ENCODE assay signal across 8 mouse cellular contexts in genomic region chr10:91171041-91171440, GRCm38 (mm10). TPM values are rescaled to one million over a fixed set of nuclear protein-coding genes. Genes with fewer than 3 reads are reported as not detected.
DNase-seq lines count a peak whose midpoint lies in the region; ATAC-seq and TF ChIP-seq lines count a peak whose summit lies in the region.

No protein-coding gene starts in this region.

- peak; percentile 74 for ATAC-seq in hindbrain, embryonic 14.5 days (ENCODE audit: low FRiP score)
- peak; percentile 41 for ATAC-seq in lung, postnatal 0 days

- TF ChIP-seq RAD21 in CH12.LX (IDR thresholded peaks at IDR 0.05; ENCODE audit: low read depth, low read length), result no peak

- peak overlapping the region; percentile 78 for H3K4me3 ChIP-seq in kidney, adult 2 months (ENCODE audit: insufficient read depth, low read depth, low read length)
- peak overlapping the region; percentile 84 to 93 (median 93) for H3K4me3 ChIP-seq in CH12.LX (replicated peaks in 1 of 3; ENCODE audit: low read depth in 2 of 3, low read length in 2 of 3, poor library complexity in 1 of 3)
- H3K4me3 ChIP-seq in hindbrain, embryonic 14.5 days (replicated peaks; ENCODE audit: low read length), result peak overlapping the region; percentile 86
- H3K4me3 ChIP-seq in lung, postnatal 0 days (ENCODE audit: low read depth, low read length), result peak overlapping the region; percentile 98

- peaks cover 46% of the 10 kb centered on the region for H3K79me2 ChIP-seq in CH12.LX (replicated peaks; ENCODE audit: control insufficient read depth, extremely low read depth, insufficient read depth, poor library complexity, severe bottlenecking)

- dilution Hi-C loops in CH12.LX (cut with MboI; ENCODE audit: extremely low pct_ligation_motif_present, extremely low pct_unique_long_range_greater_than_20kb, low sequenced_read_pairs), result no loop called here

- no peaks in the 10 kb centered on the region for H3K9me3 ChIP-seq in CH12.LX (replicated peaks; ENCODE audit: low read length)
- no peaks in the 10 kb centered on the region for H3K9me3 ChIP-seq in hindbrain, embryonic 14.5 days (ENCODE audit: control insufficient read depth, low read length)
- no peaks in the 10 kb centered on the region for H3K9me3 ChIP-seq in lung, postnatal 0 days (ENCODE audit: low read length)

- peak overlapping the region; percentile 72 for H3K27ac ChIP-seq in kidney, adult 2 months (ENCODE audit: insufficient read depth, low read depth, low read length)
- peak overlapping the region; percentile 90 for H3K27ac ChIP-seq in CH12.LX (ENCODE audit: insufficient read depth, low read depth)
- peak overlapping the region; percentile 99 for H3K27ac ChIP-seq in hindbrain, embryonic 14.5 days
- peak overlapping the region; percentile 98 for H3K27ac ChIP-seq in lung, postnatal 0 days (ENCODE audit: low read length)

- in situ Hi-C loops in CH12.LX (cut with MboI; ENCODE audit: low pct_ligation_motif_present, low pct_unique_long_range_greater_than_20kb, low sequenced_read_pairs), result no loop called here

- H3K9ac ChIP-seq in CH12.LX (ENCODE audit: insufficient read depth, low read depth), result peak overlapping the region; percentile 96
- peak overlapping the region; percentile 95 for H3K9ac ChIP-seq in hindbrain, embryonic 14.5 days
- peak overlapping the region; percentile 92 for H3K9ac ChIP-seq in lung, postnatal 0 days (replicated peaks; ENCODE audit: low read depth)

- H3K4me2 ChIP-seq in CH12.LX (ENCODE audit: insufficient read depth, low read depth, poor library complexity, severe bottlenecking), result 0 out of 2 replicates have a peak overlapping the region, but pooled peaks have one; percentile 5
- H3K4me2 ChIP-seq in hindbrain, embryonic 14.5 days (replicated peaks), result peak overlapping the region; percentile 80
- H3K4me2 ChIP-seq in lung, postnatal 0 days (replicated peaks; ENCODE audit: low read depth, low read length), result peak overlapping the region; percentile 72

- peaks cover 7% of the 10 kb centered on the region; the same call in 1 of the 2 replicates for H3K4me1 ChIP-seq in kidney, adult 2 months (ENCODE audit: control insufficient read depth, insufficient read depth, low read length)
- peaks cover 0 to 8% of the 10 kb centered on the region in 2 experiments; a peak in 2 of 4 replicates for H3K4me1 ChIP-seq in CH12.LX (ENCODE audit: control insufficient read depth in 1 of 2, insufficient read depth in 2 of 2)
- H3K4me1 ChIP-seq in hindbrain, embryonic 14.5 days (replicated peaks; ENCODE audit: control insufficient read depth, insufficient read depth, low read length), result peaks cover 31% of the 10 kb centered on the region
- H3K4me1 ChIP-seq in lung, postnatal 0 days (ENCODE audit: insufficient read depth, low read depth, low read length), result 0 out of 2 replicates have a peak, but pooled peaks cover 3% of the 10 kb centered on the region

- TF ChIP-seq POLR2A in kidney, adult 2 months (IDR thresholded peaks at IDR 0.05; ENCODE audit: low read depth, low read length), result no peak
- TF ChIP-seq POLR2A in CH12.LX (IDR thresholded peaks at IDR 0.05; ENCODE audit: low read depth, low read length), result no peak

- H3K27me3 ChIP-seq in kidney, adult 2 months (replicated peaks; ENCODE audit: control insufficient read depth, insufficient read depth, low read length), result no peaks in the 10 kb centered on the region
- H3K27me3 ChIP-seq in CH12.LX (replicated peaks), result no peaks in the 10 kb centered on the region
- H3K27me3 ChIP-seq in hindbrain, embryonic 14.5 days (ENCODE audit: control insufficient read depth, insufficient read depth, low read length), result no peaks in the 10 kb centered on the region
- no peaks in the 10 kb centered on the region for H3K27me3 ChIP-seq in lung, postnatal 0 days (replicated peaks; ENCODE audit: insufficient read depth, low read length)

- DNase-seq in kidney, adult 2 months, result no peak
- no peak for DNase-seq in kidney, adult 9 months
- DNase-seq in CH12.LX (ENCODE audit: extremely low read depth), result peak; percentile 40
- peak; percentile 42 to 60 for DNase-seq in adrenal gland, postnatal 36 days
- no peak for DNase-seq in hindbrain, embryonic 14.5 days (ENCODE audit: low spot score)
- DNase-seq in lung, postnatal 0 days (ENCODE audit: low spot score), result no peak
- DNase-seq in testis, postnatal 14 days (ENCODE audit: low spot score), result peak; percentile 76
- no peak for DNase-seq in frontal cortex, postnatal 36 days (ENCODE audit: low spot score in 2 of 2)

- H3K36me3 ChIP-seq in kidney, adult 2 months (ENCODE audit: control insufficient read depth, insufficient read depth, low read length), result no peaks in the 10 kb centered on the region
- H3K36me3 ChIP-seq in CH12.LX (replicated peaks in 1 of 2; ENCODE audit: control insufficient read depth in 1 of 2, insufficient read depth in 1 of 2, low read length in 1 of 2), result peaks cover 0 to 4% of the 10 kb centered on the region in 2 experiments
- no peaks in the 10 kb centered on the region for H3K36me3 ChIP-seq in hindbrain, embryonic 14.5 days (replicated peaks; ENCODE audit: control insufficient read depth, insufficient read depth)
- no peaks in the 10 kb centered on the region for H3K36me3 ChIP-seq in lung, postnatal 0 days (ENCODE audit: insufficient read depth, low read length)

- 2% methylated on average over 58 of the region's 59 CpGs for WGBS in kidney, adult 2 months
- under 1% methylated on average over 54 of the region's 59 CpGs for WGBS in hindbrain, embryonic 14.5 days
- under 1% methylated on average over 38 of the region's 59 CpGs for WGBS in lung, postnatal 0 days

- TF ChIP-seq CTCF in kidney, adult 2 months (conservative IDR thresholded peaks at IDR 0.05; ENCODE audit: insufficient read depth, insufficient read length, low read depth, low read length), result no peak
- no peak for TF ChIP-seq CTCF in CH12.LX (conservative IDR thresholded peaks at IDR 0.05 in 1 of 2, IDR thresholded peaks at IDR 0.05 in 1 of 2; ENCODE audit: low read depth in 2 of 2, low read length in 2 of 2)
- no peak for TF ChIP-seq CTCF in lung, postnatal 0 days (IDR thresholded peaks at IDR 0.05)

- no peak for TF ChIP-seq EP300 in CH12.LX (IDR thresholded peaks at IDR 0.05; ENCODE audit: low read length)
- no peak for TF ChIP-seq EP300 in lung, postnatal 0 days (IDR thresholded peaks at IDR 0.05)

TF ChIP-seq in CH12.LX, 34 proteins besides CTCF, POLR2A, EP300 and RAD21:
- no peak for TF ChIP-seq MAFK (IDR thresholded peaks at IDR 0.05; ENCODE audit: insufficient replicate concordance, low read length)
- no peak for TF ChIP-seq MAX (IDR thresholded peaks at IDR 0.05; ENCODE audit: low read length)
- no peak for TF ChIP-seq E2F4 (IDR thresholded peaks at IDR 0.05; ENCODE audit: insufficient replicate concordance, low read depth, low read length)
- TF ChIP-seq USF1 (IDR thresholded peaks at IDR 0.05; ENCODE audit: low read depth, low read length), result no peak
- no peak for TF ChIP-seq ELF1 (IDR thresholded peaks at IDR 0.05; ENCODE audit: low read depth, low read length)
- no peak for TF ChIP-seq BHLHE40 (IDR thresholded peaks at IDR 0.05; ENCODE audit: low read depth, low read length)
- no peak for TF ChIP-seq UBTF (IDR thresholded peaks at IDR 0.05; ENCODE audit: low read depth, low read length)
- TF ChIP-seq MAZ (IDR thresholded peaks at IDR 0.05; ENCODE audit: low read depth, low read length), result no peak
- TF ChIP-seq TBP (conservative IDR thresholded peaks at IDR 0.05; ENCODE audit: low read depth, low read length), result no peak
TF ChIP-seq in CH12.LX: peak in this region for 0.

RNA-seq across cellular contexts. Expression of gene Tmpo, which starts 10.1 kb away (rescaled TPM):
- 20.0 and 21.1 TPM in 2 replicates for polyA plus RNA-seq in kidney, adult 2 months (2012; rRNA removed)
- total RNA-seq in CH12.LX (2012; rRNA removed) (163 and 179 TPM in 2 replicates), CH12.LX (2014; rRNA removed) (467 and 525 TPM in 2 replicates)
- polyA plus RNA-seq in CH12.LX (2012; ENCODE audit: insufficient read length, low read depth), result 177 and 198 TPM in 2 replicates
- 100 to 1,000 TPM in 1 of 2 experiments, 10 to 100 TPM in 1; 95.1 to 105 TPM for total RNA-seq in adrenal gland, postnatal 36 days (2021)
- 111 and 115 TPM in 2 replicates for polyA plus RNA-seq in hindbrain, embryonic 14.5 days (2014; fragmentation: Nextera tagmentation; extraction: Ambion mirVana)
- polyA plus RNA-seq in lung, postnatal 0 days (2015; fragmentation: Nextera tagmentation; extraction: Ambion mirVana), result 53.3 and 67.4 TPM in 2 replicates

RNA-seq across cellular contexts. Expression of gene Slc25a3, which starts 47.2 kb away (rescaled TPM):
- polyA plus RNA-seq in kidney, adult 2 months (2012; rRNA removed), result 717 and 832 TPM in 2 replicates
- total RNA-seq in CH12.LX (2012; rRNA removed) (428 and 431 TPM in 2 replicates), CH12.LX (2014; rRNA removed) (509 and 560 TPM in 2 replicates)
- 670 and 792 TPM in 2 replicates for polyA plus RNA-seq in CH12.LX (2012; ENCODE audit: insufficient read length, low read depth)
- total RNA-seq in adrenal gland, postnatal 36 days (2021), result 1,000 to 10,000 TPM; 1,091 to 1,914 TPM
- 626 and 634 TPM in 2 replicates for polyA plus RNA-seq in hindbrain, embryonic 14.5 days (2014; fragmentation: Nextera tagmentation; extraction: Ambion mirVana)
- polyA plus RNA-seq in lung, postnatal 0 days (2015; fragmentation: Nextera tagmentation; extraction: Ambion mirVana), result 336 and 358 TPM in 2 replicates

Comparison
In these comparisons a context has a peak if more than half of its experiments do, and no peak if none do; other contexts are left out.
1. DNase-seq: peak in CH12.LX (single experiment), adrenal gland, postnatal 36 days (2 of 2) and testis, postnatal 14 days (single experiment); none in kidney, adult 2 months (single experiment), kidney, adult 9 months (single experiment), hindbrain, embryonic 14.5 days (single experiment), lung, postnatal 0 days (single experiment) and frontal cortex, postnatal 36 days (0 of 2).
2. H3K4me2 ChIP-seq: peak in every context shown above with its lines; median percentile 80 in hindbrain, embryonic 14.5 days; 72 in lung, postnatal 0 days; 5 in CH12.LX.
3. Peak in every context shown above with its lines, with median percentiles within 50 percentile points of each other: H3K27ac ChIP-seq, H3K4me3 ChIP-seq and H3K9ac ChIP-seq.